In the genomic region with DNA sequence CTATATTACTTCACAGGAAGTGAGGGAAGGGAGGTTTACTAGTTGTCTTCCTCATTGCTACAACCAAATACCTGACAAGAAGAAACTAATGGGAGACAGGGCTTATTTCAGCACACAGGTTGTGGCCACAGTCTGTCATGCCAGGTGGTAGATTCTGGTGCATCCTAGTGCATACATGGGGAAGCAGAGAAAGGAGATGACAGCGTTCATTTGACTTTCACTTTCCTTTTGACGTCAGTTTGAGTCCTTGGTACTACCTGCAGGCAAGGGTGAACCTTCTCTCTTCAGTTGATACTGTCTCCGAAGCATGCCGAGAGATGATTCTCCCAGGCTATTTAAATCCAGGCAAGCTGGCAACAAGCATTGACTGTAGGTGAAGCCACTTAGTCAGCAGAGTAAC, we compare ENCODE assay signal across 12 mouse cellular contexts.
DNase-seq lines count a peak whose midpoint lies in the region; ATAC-seq and TF ChIP-seq lines count a peak whose summit lies in the region.
"Had no signal": no experiment of that assay in that cellular context is flagged by ENCODE, and none has a peak within 500 bp of the region (broad histone marks: within the 10 kb centered on the region; RNA-seq: fewer than 3 reads in every experiment).

No protein-coding gene starts in this region.

- peak; percentile 59 to 60 for DNase-seq in cerebellum, adult 18-20 months
- peak; percentile 16 for DNase-seq in thymus, postnatal 25 days
- no peak for DNase-seq in thymus, postnatal 14 days
- DNase-seq in neural tube, embryonic 10.5 days (ENCODE audit: extremely low spot score, low spot score), result no peak
- DNase-seq in right cerebral cortex, adult 2 months (ENCODE audit: low spot score in 2 of 2), result no peak
- no peak for DNase-seq in c-Kit-positive CD71-positive TER-119-positive erythroid progenitor cells, embryonic 14.5 days (ENCODE audit: low spot score)
- DNase-seq: heart, postnatal 14 days; right cerebral cortex, postnatal 25 days had no signal

- peaks cover 13% of the 10 kb centered on the region for H3K4me1 ChIP-seq in cortical plate, adult 2 months (ENCODE audit: control insufficient read depth, insufficient read depth, low read length)

- ATAC-seq in cerebellum, adult (ENCODE audit: insufficient number of reproducible peaks, low FRiP score, low TSS enrichment), result no peak; the same call in 1 of the 2 replicates
- ATAC-seq: hindbrain, postnatal 0 days had no signal

- no peak for TF ChIP-seq POLR2A in cortical plate, adult 2 months (IDR thresholded peaks at IDR 0.05; ENCODE audit: extremely low read depth, insufficient read depth, low read length)

- peak overlapping the region; percentile 12; the same call in 1 of the 2 replicates for H3K27ac ChIP-seq in cortical plate, adult 2 months (ENCODE audit: insufficient read depth, low read length)

- no peak for TF ChIP-seq CTCF in cortical plate, adult 2 months (IDR thresholded peaks at IDR 0.05; ENCODE audit: extremely low read depth, insufficient read depth, low read length)

- no peak overlapping the region for H3K4me3 ChIP-seq in cortical plate, adult 2 months (ENCODE audit: insufficient read depth, low read length)
- H3K4me3 ChIP-seq: erythroblast, embryonic 14.5 days had no signal

Comparison
In these comparisons a context has a peak if more than half of its experiments do, and no peak if none do; other contexts are left out.
1. DNase-seq: peak in cerebellum, adult 18-20 months (2 of 2) and thymus, postnatal 25 days (single experiment); none in thymus, postnatal 14 days (single experiment), neural tube, embryonic 10.5 days (single experiment), right cerebral cortex, adult 2 months (0 of 2) and c-Kit-positive CD71-positive TER-119-positive erythroid progenitor cells, embryonic 14.5 days (single experiment).